Mouse (Mus musculus) intestine, embryonic 16.5 days (tissue): ENCODE measurements around the gene Pgrmc2. TPM values are rescaled to one million over a fixed set of nuclear protein-coding genes. Genes with fewer than 3 reads are reported as not detected.

ENCODE experiments used
- ATAC-seq: fragments of 200-750 bp; cut with Nextera tagmentation; 2 replicates; pipeline ENCODE4 v1.8.0; 2017; ENCODE audit warnings: moderate TSS enrichment, moderate library complexity
- H3K27ac ChIP-seq: fragments of 300-500 bp; sonication (generic); 2 replicates; pipeline ENCODE4 v1.5.1; 2014; ENCODE audit warnings: mild to moderate bottlenecking, low read length
- H3K27me3 ChIP-seq: fragments of 300-500 bp; sonication (generic); replicated peaks from 2 replicates; pipeline ENCODE4 v1.6.1; 2014; ENCODE audit warnings: low read length, control low read depth, mixed read lengths; ENCODE audit not compliant: control insufficient read depth, insufficient read depth
- H3K36me3 ChIP-seq: fragments of 300-500 bp; sonication (generic); 2 replicates; pipeline ENCODE4 v1.6.1; 2014; ENCODE audit warnings: low read length, control low read depth; ENCODE audit not compliant: control insufficient read depth, insufficient read depth
- H3K4me1 ChIP-seq: fragments of 300-500 bp; sonication (generic); 2 replicates; pipeline ENCODE4 v1.6.1; 2014; ENCODE audit warnings: low read length, control low read depth, mixed read lengths; ENCODE audit not compliant: control insufficient read depth, insufficient read depth
- H3K4me2 ChIP-seq: fragments of 300-500 bp; sonication (generic); 2 replicates; pipeline ENCODE4 v1.6.1; 2014; ENCODE audit warnings: low read depth, low read length, control low read depth
- H3K4me3 ChIP-seq: fragments of 300-500 bp; sonication (generic); 2 replicates; pipeline ENCODE4 v1.5.1; 2014; ENCODE audit warnings: mild to moderate bottlenecking, low read length
- H3K9ac ChIP-seq: fragments of 300-500 bp; sonication (generic); 2 replicates; pipeline ENCODE4 v1.6.1; 2014; ENCODE audit warnings: low read depth, low read length
- H3K9me3 ChIP-seq: fragments of 300-500 bp; sonication (generic); 2 replicates; pipeline ENCODE4 v1.6.1; 2016; ENCODE audit warnings: low read length, control low read depth; ENCODE audit not compliant: control insufficient read depth
- WGBS: fragments of 180-500 bp; shearing (Covaris S2); extraction: QIAGEN DNeasy Blood & Tissue Kit; methylation state at CpG from one replicate; pipeline ENCODE4 v1.1.7; 2014; 5-methylcytosine and 5-hydroxymethylcytosine counted together
- polyA plus RNA-seq: library from polyadenylated mRNA; unstranded; fragments of >200 nt; fragmentation: Nextera tagmentation; extraction: Ambion mirVana; gene quantifications from 2 replicates; pipeline ENCODE4 v1.2.1, GENCODE M21; 2015

The Pgrmc2 gene
- polyA plus RNA-seq, 1 experiment from 2014 or later: 57.6 TPM

DNA sequence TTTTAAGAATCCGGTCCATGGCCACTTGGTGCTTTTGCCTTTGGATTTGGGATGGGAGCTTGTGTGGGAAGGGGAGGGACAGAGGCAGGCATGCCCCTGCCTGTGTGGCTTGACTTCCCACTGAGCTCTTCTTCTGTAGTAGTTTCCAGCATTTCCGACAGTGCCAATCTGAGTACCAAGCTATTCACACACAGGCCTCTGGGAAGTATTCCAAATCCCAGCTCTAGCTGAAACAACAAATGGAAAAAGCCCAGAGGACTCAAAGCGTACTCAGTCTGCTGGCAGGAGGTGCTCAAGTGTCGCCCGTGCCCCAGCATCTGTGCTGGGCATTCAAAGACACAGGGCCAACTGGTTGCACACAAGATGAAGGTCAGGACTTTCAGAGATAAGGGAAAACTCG is 60.9 kb downstream of the Pgrmc2 start:
- Histone ChIP-seq H3K4me1 (no peaks in the 10 kb centered on the region), H3K27me3 (no peaks in the 10 kb centered on the region), H3K4me3 (no peak overlapping the region), H3K4me2 (no peak overlapping the region), H3K27ac (no peak overlapping the region), H3K36me3 (no peaks in the 10 kb centered on the region), H3K9me3 (no peaks in the 10 kb centered on the region), H3K9ac (no peak overlapping the region)
- no peak for ATAC-seq
- 69% methylated on average over 6 of the region's 6 CpGs for WGBS

DNA sequence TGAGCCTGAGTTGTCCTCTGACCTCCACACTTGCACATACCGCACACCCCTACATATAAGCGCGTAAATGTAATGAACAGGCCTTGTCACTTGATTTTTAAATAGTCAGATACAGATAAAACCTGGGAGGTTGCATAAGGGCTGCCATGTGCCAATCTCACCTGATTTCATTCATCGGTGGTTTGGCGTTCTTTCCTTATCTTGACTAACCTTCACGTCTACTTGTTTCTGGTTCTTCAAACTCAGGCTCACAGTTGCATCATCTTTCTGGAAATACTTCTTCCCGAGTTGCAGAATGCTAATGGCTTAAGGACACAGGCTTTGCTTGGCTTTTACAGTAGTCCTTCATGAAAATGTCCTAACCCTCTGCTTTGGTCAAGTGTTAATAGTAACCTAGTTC is 62.2 kb downstream of the Pgrmc2 start:
- Histone ChIP-seq H3K9ac (no peak overlapping the region), H3K36me3 (no peaks in the 10 kb centered on the region), H3K4me2 (no peak overlapping the region), H3K27ac (no peak overlapping the region), H3K4me1 (no peaks in the 10 kb centered on the region), H3K27me3 (no peaks in the 10 kb centered on the region), H3K4me3 (no peak overlapping the region), H3K9me3 (no peaks in the 10 kb centered on the region)
- no peak for ATAC-seq
- WGBS: 84% methylated on average over 7 of the region's 7 CpGs

DNA sequence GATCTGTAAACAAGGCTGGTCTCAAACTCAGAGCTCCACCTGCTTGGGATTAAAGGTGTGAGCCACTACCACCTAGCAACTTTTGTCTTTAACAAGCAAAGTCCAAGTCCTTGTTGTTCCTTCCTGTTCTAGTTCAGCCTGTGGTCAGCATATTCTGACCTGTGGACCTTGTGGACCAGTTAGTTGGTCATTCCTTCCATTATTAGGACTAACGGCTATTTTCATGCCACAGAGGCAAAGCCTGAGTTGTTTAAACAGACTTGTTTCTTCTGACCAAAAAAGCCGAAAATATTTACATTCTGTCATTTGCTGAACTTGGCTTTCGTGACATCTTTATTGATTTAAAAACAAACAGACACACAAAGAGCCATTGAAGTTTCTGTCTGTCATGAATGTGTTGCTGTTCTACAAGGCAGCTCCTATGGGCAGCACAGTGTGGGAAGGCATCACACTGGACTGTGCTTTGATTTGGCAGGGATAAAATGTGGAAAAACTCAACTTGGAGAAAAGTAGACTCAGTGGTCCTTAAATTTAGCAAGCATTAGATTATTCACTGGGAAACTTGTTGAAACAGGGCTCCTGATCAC is 64.7 kb downstream of the Pgrmc2 start:
- no peak for ATAC-seq

More for the DNA sequence above, 64.7 kb downstream of the Pgrmc2 start:
- Histone ChIP-seq H3K4me3 (no peak overlapping the region), H3K27ac (no peak overlapping the region), H3K27me3 (no peaks in the 10 kb centered on the region), H3K9ac (no peak overlapping the region), H3K9me3 (no peaks in the 10 kb centered on the region), H3K36me3 (no peaks in the 10 kb centered on the region), H3K4me1 (no peaks in the 10 kb centered on the region), H3K4me2 (no peak overlapping the region)
- WGBS: 50% methylated on average over 3 of the region's 3 CpGs

Other genes with a start within 250 kb of the Pgrmc2 start
- gene Mfsd8, start 236.2 kb downstream of the Pgrmc2 start, polyA plus RNA-seq: 5.8 and 6.0 TPM in 2 replicates
- gene Abhd18, start 236.1 kb downstream of the Pgrmc2 start, polyA plus RNA-seq: 12.6 and 15.8 TPM in 2 replicates
- gene 1700034I23Rik, start 180.5 kb downstream of the Pgrmc2 start, polyA plus RNA-seq: 0.12 and 0.16 TPM in 2 replicates
- gene Larp1b, start 133.2 kb downstream of the Pgrmc2 start, polyA plus RNA-seq: 13.1 and 14.4 TPM in 2 replicates